Mouse (Mus musculus) natural killer cell, adult 2 months (primary cell): ENCODE data around the gene Gm3336.

ENCODE experiments used
- DNase-seq, 2 experiments: peaks; one replicate each; pipeline ENCODE4 v3.0.0; 2022; ENCODE audit warnings: low spot score in 2 of 2

Gm3336 gene

DNA sequence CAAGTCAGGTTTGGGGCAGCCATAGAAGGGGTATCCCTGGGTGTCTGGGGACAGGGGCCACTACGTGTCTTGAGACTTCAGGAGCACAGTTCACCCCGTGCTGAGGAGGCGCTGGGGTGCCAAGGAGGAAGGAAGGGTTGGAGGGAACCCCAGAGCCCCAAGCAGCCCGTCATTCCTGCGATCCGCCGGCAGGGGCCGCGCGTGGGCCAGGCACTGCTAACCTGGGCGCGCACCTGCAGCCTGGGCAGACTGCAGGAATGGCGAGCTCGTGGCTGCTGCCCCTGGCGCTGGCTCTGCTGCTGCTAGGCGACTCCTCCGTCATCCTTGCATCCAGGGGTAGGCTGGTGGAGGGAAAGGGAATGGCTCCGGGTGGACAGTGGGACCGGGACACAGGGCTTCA lies at the start of gene Gm3336:
TSS of gene Gm3336 (plus strand) at position 247 of the 400 bp plus-strand sequence.
- peak; percentile 41 to 78 for DNase-seq

DNA sequence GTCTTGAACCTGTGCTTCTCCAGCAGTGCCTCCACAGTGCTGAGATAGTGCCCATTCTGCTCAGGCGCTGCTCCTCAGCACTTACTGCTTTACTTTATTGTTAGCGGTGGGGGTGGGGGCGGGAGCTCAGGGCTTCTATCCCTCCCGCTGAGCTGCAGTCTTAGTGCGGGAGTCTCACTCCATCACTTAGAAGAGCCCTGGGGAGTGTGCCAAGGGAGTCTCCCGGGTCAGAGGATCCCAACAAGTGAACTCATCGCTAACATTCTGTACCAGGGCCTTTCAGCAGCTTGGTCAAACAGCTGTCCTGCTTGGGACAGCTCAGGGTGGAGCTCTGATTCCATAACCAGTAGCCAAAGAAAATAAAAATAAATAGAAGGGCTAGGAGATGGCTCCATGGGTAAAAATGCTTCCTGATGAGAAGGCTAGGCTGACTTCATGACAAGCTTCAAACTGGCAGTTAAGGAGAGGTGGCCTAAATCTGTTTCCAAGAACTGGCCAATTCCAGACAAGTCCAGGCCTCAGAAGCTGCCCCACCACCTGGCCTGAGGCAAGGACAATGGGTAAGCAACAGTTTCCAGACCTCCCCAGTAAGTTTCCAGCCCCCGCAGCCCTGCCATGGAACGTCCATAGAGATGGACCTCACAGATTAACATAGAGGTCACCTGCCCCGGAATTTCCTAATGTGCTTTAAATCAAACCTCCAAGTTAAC lies 46.6 kb upstream of the Gm3336 start:
- DNase-seq: no peak

DNA sequence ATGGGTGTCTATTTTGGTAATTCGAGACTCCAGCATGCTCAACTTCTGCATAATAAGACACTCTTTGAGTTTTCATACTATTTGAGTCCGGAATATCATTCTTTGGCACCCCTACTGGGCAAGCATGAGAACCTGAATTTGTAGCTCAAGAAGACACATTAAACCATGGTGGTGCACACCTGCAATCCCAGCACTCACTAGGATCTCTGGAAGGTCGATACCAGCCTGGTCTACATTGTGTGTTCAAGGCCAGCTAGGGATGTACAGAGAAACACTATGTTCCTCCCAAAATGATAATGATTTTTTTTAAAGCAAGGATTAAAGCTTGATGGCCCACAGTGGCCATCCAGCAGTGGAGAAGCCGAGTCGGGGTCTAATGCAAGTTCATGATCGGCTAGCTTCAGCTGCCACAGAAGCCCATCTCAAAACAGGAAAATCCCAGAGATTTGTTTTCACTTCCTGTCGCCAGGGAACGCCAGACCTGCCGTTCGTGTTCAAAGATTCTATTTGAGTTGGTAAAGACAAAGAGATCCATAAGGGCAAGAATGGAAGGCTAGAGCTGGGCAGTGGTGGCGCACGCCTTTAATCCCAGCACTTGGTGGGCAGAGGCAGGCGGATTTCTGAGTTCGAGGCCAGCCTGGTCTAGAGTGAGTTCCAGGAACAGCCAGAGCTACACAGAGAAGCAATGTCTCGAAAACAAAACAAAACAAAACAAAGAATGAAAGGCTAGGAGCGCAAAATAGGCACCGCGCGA lies 45.8 kb upstream of the Gm3336 start:
- no peak for DNase-seq

DNA sequence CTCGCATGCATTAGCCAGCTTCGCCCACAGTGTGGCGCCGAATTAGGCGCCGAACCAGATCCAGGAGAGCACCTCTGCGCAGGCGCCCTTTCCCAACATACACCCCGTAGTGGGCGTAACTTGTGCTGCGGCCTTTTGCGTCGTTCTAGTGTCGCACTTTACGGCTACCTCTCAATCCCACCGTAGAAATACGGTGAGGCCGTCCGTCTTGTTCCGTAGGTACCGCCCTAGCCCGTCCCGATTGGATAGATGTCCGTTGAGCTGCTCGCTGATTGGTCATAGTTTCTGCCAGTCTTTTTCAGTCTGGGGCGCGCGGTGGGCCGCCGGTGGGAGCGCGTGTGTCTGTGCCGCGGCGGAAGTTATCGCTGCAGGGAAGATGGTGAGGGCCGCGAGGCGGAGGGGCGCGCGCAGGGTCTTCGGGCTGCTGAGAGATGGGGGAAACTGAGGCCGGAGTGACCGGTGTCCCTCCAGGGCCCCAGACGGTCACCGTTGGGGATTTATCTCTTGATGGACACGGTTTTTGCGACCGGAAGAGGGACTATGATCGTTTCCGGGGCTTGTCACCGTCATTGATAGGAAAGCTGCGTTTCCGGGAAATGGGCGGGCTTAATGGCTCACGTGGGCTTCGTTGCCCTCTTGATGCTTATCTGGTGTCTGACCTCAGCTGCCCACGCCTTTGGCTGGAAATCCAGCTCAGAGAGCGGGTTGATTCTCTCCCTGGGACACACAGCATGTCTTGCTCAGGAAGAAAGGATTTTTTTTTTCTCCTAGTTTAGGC lies 45.1 kb upstream of the Gm3336 start, which contains the start of gene Lsm4:
TSS of gene Lsm4 (plus strand) at position 170 of the 778 bp plus-strand sequence.
- peak; percentile 98 to 99 for DNase-seq

GRCm38 (mm10) chr8:70674109-70674508 lies 44.2 kb upstream of the Gm3336 start:
- no peak for DNase-seq

GRCm38 (mm10) chr8:70674716-70675115 lies 43.6 kb upstream of the Gm3336 start:
- DNase-seq: no peak

- DNase-seq: peak in 1 of 2 experiments; percentile 45
Measured at GRCm38 (mm10) chr8:70675336-70675735, 43.0 kb upstream of the Gm3336 start.

GRCm38 (mm10) chr8:70677451-70678080 lies 40.8 kb upstream of the Gm3336 start:
- no peak for DNase-seq

- DNase-seq: no peak
Measured at GRCm38 (mm10) chr8:70678679-70679078, 39.7 kb upstream of the Gm3336 start.

- DNase-seq: no peak
Measured at GRCm38 (mm10) chr8:70679404-70679803, 38.9 kb upstream of the Gm3336 start.

DNA sequence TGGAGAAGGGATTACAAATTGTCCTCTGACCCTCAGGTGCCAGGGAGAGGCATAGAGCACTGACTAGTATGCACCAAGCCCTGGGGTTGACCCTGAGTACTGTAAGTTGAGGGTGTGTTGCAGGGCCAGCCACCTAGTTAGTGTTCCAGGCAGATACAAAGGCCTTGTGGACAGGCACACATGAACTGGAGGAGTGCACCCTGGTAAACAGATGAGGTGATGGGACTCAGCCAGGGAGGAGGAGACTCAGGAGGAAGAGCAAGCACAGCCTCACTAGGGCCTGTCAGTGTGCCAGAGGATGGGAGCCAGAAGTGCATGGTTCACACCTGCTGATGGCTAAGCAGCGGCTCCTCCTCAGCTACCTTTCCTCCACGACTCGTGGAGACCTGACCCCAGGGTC lies 38.3 kb upstream of the Gm3336 start:
- DNase-seq: no peak

DNA sequence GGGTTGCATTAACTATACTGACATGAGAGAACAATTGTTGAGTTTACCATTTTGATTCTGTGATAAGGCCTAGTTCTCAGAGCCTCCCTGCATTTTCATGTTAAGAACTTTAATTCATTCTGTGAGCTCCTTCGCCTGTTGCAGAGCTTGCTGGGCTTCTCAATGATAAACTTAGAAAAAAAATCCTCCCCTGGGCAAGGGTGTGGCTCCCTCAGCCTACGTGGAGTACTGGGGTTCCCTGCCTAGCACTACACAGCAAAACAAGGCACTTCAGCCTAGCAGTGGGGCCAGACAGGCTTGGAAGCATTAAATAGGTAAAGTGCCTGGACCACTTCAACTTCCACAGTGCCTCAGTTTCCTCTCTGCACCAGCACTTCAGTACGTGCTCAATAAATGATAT lies 36.9 kb upstream of the Gm3336 start:
- DNase-seq: no peak

DNA sequence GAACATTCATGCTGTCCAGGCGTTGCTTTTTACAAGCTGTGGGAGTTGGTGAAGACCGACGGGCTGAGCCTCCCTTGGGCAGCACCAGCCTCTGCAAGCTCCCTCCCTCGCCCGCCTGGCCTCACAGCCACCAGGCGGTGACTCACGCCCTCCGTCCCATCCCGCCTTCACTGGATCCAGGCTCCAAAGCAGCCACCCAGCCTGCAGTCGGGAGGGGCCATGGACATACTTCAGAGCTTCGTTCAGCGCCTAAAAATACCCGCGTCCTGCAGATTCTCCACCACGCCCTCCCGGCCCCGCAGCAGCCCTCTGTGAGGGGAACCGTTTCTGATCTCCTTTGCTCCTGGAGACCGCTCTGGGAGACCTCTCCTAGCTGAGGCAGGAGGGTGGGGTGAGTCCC lies 36.1 kb upstream of the Gm3336 start:
- DNase-seq: no peak

GRCm38 (mm10) chr8:70682692-70683091 lies 35.7 kb upstream of the Gm3336 start:
- no peak for DNase-seq

DNA sequence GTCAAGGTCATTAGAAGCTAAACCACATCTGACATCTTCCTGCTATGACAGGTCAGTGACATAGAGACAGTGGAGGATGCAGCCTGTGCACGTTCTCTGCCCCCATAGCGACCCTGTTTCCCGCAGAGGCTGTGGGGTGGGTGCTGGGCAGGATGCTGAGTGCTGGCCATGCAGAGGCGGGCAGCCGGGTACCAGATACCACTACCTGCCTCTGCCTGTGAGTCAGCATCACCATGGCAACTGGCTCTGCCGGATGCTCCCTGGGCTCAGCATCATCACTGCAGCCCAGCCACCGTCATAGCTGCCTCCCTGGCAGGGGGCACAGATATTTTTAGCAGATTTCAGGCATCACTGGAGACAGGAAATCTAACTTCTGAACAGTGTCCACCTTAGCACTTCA lies 34.1 kb upstream of the Gm3336 start:
- peak; percentile 49 to 65 for DNase-seq

- DNase-seq: no peak
Measured at GRCm38 (mm10) chr8:70687576-70687975, 30.8 kb upstream of the Gm3336 start.

- DNase-seq: no peak
Measured at GRCm38 (mm10) chr8:70688136-70688535, 30.2 kb upstream of the Gm3336 start.

DNA sequence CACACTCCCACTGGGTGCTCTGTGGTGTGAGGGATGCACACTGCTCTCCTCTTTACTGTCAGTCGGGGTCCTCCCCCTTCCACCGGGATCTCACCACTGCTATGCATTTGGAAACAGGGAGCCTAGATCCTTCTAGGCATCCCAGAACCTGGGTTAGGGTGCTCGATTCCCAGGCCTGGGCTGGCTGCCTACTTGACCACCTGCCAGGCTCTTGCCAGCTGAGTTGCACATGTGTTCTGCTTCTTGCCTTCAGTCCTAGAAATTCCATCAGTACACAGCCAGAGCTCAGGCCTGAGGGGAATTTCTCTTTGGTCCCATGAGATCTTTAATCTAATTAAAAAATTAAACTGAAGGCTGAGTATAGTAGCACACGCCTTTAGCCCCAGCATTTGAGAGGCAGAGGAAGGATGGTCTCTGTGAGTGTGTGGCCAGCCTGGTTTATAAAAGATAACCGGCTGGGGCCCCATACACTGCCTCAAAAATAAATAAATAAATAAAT lies 28.4 kb upstream of the Gm3336 start:
- DNase-seq: no peak

- DNase-seq: no peak
Measured at GRCm38 (mm10) chr8:70691230-70691629, 27.1 kb upstream of the Gm3336 start.

GRCm38 (mm10) chr8:70691727-70692231 lies 26.6 kb upstream of the Gm3336 start:
- no peak for DNase-seq

GRCm38 (mm10) chr8:70693636-70694035 lies 24.7 kb upstream of the Gm3336 start:
- no peak for DNase-seq
